Mouse (Mus musculus): ENCODE measurements around the gene Mfap3l. TPM values are rescaled to one million over a fixed set of nuclear protein-coding genes. Genes with fewer than 3 reads are reported as not detected.

Gene Mfap3l
- total RNA-seq, 2 experiments from 2014 or later, result 6.9 to 7.5 TPM

Other genes starting within 250 kb of the Mfap3l start
- gene Gm10283, start 129.6 kb upstream of the Mfap3l start, total RNA-seq (2021), result not detected
- gene Aadat, start 126.9 kb upstream of the Mfap3l start, total RNA-seq (2021), result not detected